Mouse (Mus musculus): ENCODE data around the gene March1.

DNA sequence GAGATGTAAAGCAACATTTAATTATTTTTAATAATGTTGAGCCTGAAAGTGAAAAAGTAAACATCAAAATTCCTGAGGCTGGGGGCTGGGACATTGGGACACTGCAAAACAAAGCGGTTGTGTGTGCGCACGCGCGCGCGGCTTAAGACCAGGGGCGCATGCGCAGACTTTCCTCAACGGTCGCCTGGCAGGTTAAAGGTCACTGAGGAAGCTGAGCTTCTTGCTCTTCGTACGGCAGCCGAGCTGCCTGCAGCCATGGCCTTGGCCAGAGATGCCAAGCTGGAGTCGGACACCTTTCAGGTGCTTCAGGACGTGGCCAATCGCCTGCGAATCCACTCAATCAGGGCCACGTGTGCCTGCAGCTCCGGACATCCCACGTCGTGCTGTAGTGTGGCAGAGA is 893.8 kb downstream of the March1 start, which contains the start of gene Tktl2:
- no peak for TF ChIP-seq CTCF (IDR thresholded peaks at IDR 0.05; ENCODE audit: borderline replicate concordance, extremely low read depth, insufficient read depth, insufficient read length)
- TF ChIP-seq POLR2A (IDR thresholded peaks at IDR 0.05; ENCODE audit: borderline replicate concordance, extremely low read depth, insufficient read depth, insufficient read length, poor library complexity, severe bottlenecking) = no peak
